Mouse (Mus musculus) embryonic stem cell, embryonic (primary cell): ENCODE data around the gene Rin2.
"Not testable (repeated sequence)": the region's sequence is repeated elsewhere in the genome, so short reads cannot be mapped to it uniquely, and the experiment has no call there.

Experiments
- CTCF ChIA-PET, 4 experiments: fragments of 300-600 bp in 2 of 4; fragments of 350-600 bp in 2 of 4; sonication (Branson Sonifier 250); formaldehyde crosslinking; loops; one replicate each; lab custom pipeline; 2022; ENCODE audit warnings: inconsistent platforms in 2 of 4; lab: Charles Lee
- POLR2A ChIA-PET, 4 experiments: fragments of 300-600 bp in 2 of 4; fragments of 350-600 bp in 2 of 4; sonication (Branson Sonifier 250); formaldehyde crosslinking; loops; one replicate each; lab custom pipeline; 2022; ENCODE audit warnings: antibody characterized with exemption in 4 of 4, inconsistent platforms in 1 of 4; lab: Charles Lee

Gene Rin2

GRCm38 (mm10) chr2:145717539-145717938, 42.5 kb downstream of the Rin2 start:
- POLR2A ChIA-PET, result no interaction called here
- CTCF ChIA-PET, result interaction anchor here in 1 of 4 experiments (0.6 kb wide), 1 partner anchor 235 kb away, joined by 3 read pairs; no protein-coding TSS in a partner anchor

GRCm38 (mm10) chr2:145718624-145719183, 43.7 kb downstream of the Rin2 start:
- ChIA-PET CTCF (no interaction called here), POLR2A (no interaction called here)

- CTCF ChIA-PET, result no interaction called here
These were observed 45.1 kb downstream of the Rin2 start for GRCm38 (mm10) chr2:145720157-145720556.

GRCm38 (mm10) chr2:145720743-145721142, 45.7 kb downstream of the Rin2 start:
- POLR2A ChIA-PET, result no interaction called here
- CTCF ChIA-PET, result no interaction called here

More at GRCm38 (mm10) chr2:145720157-145720556, 45.1 kb downstream of the Rin2 start:
- POLR2A ChIA-PET, result no interaction called here

- CTCF ChIA-PET, POLR2A ChIA-PET: not testable (repeated sequence)
These were observed 47.3 kb downstream of the Rin2 start for GRCm38 (mm10) chr2:145722304-145722703.

- POLR2A ChIA-PET, result no interaction called here
These were observed 49.3 kb downstream of the Rin2 start for GRCm38 (mm10) chr2:145724288-145724687.

GRCm38 (mm10) chr2:145729414-145729813, 54.4 kb downstream of the Rin2 start:
- POLR2A ChIA-PET, result no interaction called here
- CTCF ChIA-PET, result no interaction called here

More at GRCm38 (mm10) chr2:145724288-145724687, 49.3 kb downstream of the Rin2 start:
- CTCF ChIA-PET, result no interaction called here

- ChIA-PET POLR2A (no interaction called here), CTCF (interaction anchor here in 1 of 4 experiments (0.7 kb wide), 1 partner anchor 56 kb away, joined by 5 read pairs; no protein-coding TSS in a partner anchor)
These were observed 55.3 kb downstream of the Rin2 start for GRCm38 (mm10) chr2:145730189-145730880.

GRCm38 (mm10) chr2:145730905-145731304, 55.9 kb downstream of the Rin2 start:
- ChIA-PET POLR2A (interaction anchor here in 1 of 4 experiments (0.6 kb wide), 1 partner anchor 720 kb away, joined by 3 read pairs; no protein-coding TSS in a partner anchor), CTCF (interaction anchor here in 1 of 4 experiments (0.7 kb wide), 1 partner anchor 55 kb away, joined by 5 read pairs; no protein-coding TSS in a partner anchor)

GRCm38 (mm10) chr2:145735079-145735478, 60.1 kb downstream of the Rin2 start:
- CTCF ChIA-PET, result no interaction called here
- POLR2A ChIA-PET, result no interaction called here

GRCm38 (mm10) chr2:145736543-145736942, 61.5 kb downstream of the Rin2 start:
- ChIA-PET POLR2A (interaction anchor here in 1 of 4 experiments (0.6 kb wide), 1 partner anchor 1255 kb away, joined by 3 read pairs; no protein-coding TSS in a partner anchor), CTCF (no interaction called here)

- ChIA-PET POLR2A (no interaction called here), CTCF (interaction anchor here in 1 of 4 experiments (0.7 kb wide), 1 partner anchor 1027 kb away, joined by 3 read pairs; no protein-coding TSS in a partner anchor)
These were observed 62.2 kb downstream of the Rin2 start for GRCm38 (mm10) chr2:145737196-145737595.

- POLR2A ChIA-PET, result no interaction called here
- CTCF ChIA-PET, result no interaction called here
These were observed 65.7 kb downstream of the Rin2 start for GRCm38 (mm10) chr2:145740729-145741128.

GRCm38 (mm10) chr2:145742795-145743710, 68.0 kb downstream of the Rin2 start:
- POLR2A ChIA-PET, result interaction anchor here in 1 of 4 experiments (0.5 kb wide), 1 partner anchor 56 kb away, joined by 6 read pairs; no protein-coding TSS in a partner anchor
- CTCF ChIA-PET, result interaction anchor here in 1 of 4 experiments (0.7 kb wide), 1 partner anchor 237 kb away, joined by 4 read pairs; no protein-coding TSS in a partner anchor

- ChIA-PET CTCF (no interaction called here), POLR2A (interaction anchor here in 1 of 4 experiments (1.2 kb wide), 1 partner anchor 8 kb away, joined by 3 read pairs; no protein-coding TSS in a partner anchor)
These were observed 71.4 kb downstream of the Rin2 start for GRCm38 (mm10) chr2:145746406-145746805.

GRCm38 (mm10) chr2:145749645-145750044, 74.6 kb downstream of the Rin2 start:
- ChIA-PET CTCF (no interaction called here), POLR2A (no interaction called here)

- ChIA-PET POLR2A (no interaction called here), CTCF (no interaction called here)
These were observed 77.6 kb downstream of the Rin2 start for GRCm38 (mm10) chr2:145752572-145752971.

- CTCF ChIA-PET, result no interaction called here
These were observed 79.0 kb downstream of the Rin2 start for GRCm38 (mm10) chr2:145753973-145754372.

More at GRCm38 (mm10) chr2:145753973-145754372, 79.0 kb downstream of the Rin2 start:
- POLR2A ChIA-PET, result interaction anchor here in 1 of 4 experiments (1.1 kb wide), 1 partner anchor 9 kb away, joined by 3 read pairs; no protein-coding TSS in a partner anchor
